Mouse (Mus musculus): ENCODE data around the gene Cd177. TPM values are rescaled to one million over a fixed set of nuclear protein-coding genes. Genes with fewer than 3 reads are reported as not detected.
A peak's percentile ranks its signal among the peaks of the same experiment; 100 is the strongest.
"Not testable (repeated sequence)": the region's sequence is repeated elsewhere in the genome, so short reads cannot be mapped to it uniquely, and the experiment has no call there.

The Cd177 gene
- polyA plus RNA-seq, 1 experiment from 2014 or later: 0.55 TPM

DNA sequence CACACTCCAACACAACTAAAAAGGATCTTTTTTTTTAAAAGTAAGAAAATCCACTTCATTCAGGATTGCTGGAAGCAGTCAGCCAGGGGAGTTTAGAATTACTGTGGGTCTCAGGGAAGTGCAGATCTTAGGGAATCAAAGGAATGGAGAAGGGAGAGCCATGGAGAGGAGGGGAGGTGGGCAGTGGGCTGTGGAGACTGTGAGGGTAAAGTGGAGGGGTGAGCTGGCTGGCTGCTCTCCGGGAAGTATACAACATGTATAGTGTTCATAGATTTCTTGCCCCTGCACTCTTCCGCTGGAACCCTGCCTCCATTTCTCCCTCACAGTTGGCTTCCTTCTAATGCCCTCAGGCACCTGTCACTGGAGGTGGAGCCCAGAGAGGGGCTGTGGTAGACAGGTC, 8.5 kb downstream of the Cd177 start:
- Histone ChIP-seq H3K36me3 (no peaks in the 10 kb centered on the region), H3K27me3 (replicated peaks) (no peaks in the 10 kb centered on the region), H3K27ac (no peak overlapping the region), H3K9ac (no peak overlapping the region), H3K4me3 (no peak overlapping the region), H3K4me1 (no peaks in the 10 kb centered on the region), H3K9me3 (replicated peaks) (no peaks in the 10 kb centered on the region), H3K4me2 (no peak overlapping the region)
- ATAC-seq: no peak
- 77% methylated on average over 2 of the region's 2 CpGs for WGBS (ENCODE audit: insufficient replicate concordance)

DNA sequence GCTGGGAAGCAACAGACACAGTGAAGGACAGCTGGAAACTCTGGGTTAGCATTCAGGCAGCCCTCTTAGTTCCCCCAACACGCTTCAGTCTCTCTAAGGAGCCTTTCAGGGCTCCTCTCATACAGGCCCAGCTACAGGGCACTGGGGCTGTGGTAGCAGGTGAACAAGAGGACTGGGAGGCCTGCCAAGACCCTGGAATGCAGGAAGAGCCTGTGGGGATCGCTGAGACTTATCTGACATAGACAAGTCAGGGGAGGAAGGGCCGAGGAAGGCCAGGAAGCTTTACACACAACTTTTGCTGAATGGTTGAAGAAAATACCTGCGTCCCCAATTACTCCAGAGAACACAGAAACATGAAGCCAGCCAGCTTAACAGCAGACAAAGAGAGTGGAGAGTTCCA, 9.4 kb downstream of the Cd177 start:
- Histone ChIP-seq H3K27me3 (replicated peaks) (no peaks in the 10 kb centered on the region), H3K9me3 (replicated peaks) (no peaks in the 10 kb centered on the region), H3K4me1 (no peaks in the 10 kb centered on the region), H3K36me3 (no peaks in the 10 kb centered on the region), H3K9ac (no peak overlapping the region), H3K27ac (no peak overlapping the region), H3K4me3 (no peak overlapping the region), H3K4me2 (no peak overlapping the region)
- WGBS (ENCODE audit: insufficient replicate concordance): 19% methylated on average over 4 of the region's 4 CpGs
- ATAC-seq: no peak

GRCm38 (mm10) chr7:24735970-24736670, 24.0 kb downstream of the Cd177 start:
- Histone ChIP-seq H3K9ac (no peak overlapping the region), H3K27me3 (replicated peaks) (peaks cover 13% of the 10 kb centered on the region; the same call in 1 of the 2 replicates), H3K4me1 (peaks cover 4% of the 10 kb centered on the region; the same call in 1 of the 2 replicates), H3K27ac (no peak overlapping the region), H3K9me3 (replicated peaks) (no peaks in the 10 kb centered on the region), H3K4me3 (no peak overlapping the region), H3K36me3 (no peaks in the 10 kb centered on the region), H3K4me2 (no peak overlapping the region)
- 0 out of 2 replicates have a peak, but pooled peaks have one; percentile 37 for ATAC-seq
- WGBS (ENCODE audit: insufficient replicate concordance): 16% methylated on average over 17 of the region's 17 CpGs

DNA sequence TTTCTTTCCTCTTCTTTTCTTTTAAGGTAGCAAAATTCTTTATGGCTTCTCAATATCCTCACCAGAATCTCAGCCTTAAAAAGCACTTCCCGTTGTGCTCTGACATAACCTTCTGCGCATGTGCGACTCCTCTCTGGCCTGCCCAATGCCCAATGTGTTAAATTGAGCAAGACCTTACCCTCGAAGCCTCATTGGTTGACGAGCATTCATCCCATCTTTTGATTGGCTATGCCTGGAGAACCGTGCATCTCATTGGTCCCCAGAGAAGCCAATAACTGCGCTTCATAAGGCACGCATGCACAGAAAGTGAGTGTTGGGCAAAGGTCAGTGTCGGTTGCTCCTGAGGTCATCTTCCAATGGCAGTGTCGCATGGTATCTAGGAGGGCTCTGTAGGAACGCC, 33.3 kb downstream of the Cd177 start, which contains the start of gene Gm4763:
TSS of gene Gm4763 (minus strand) at position 101 of the 400 bp plus-strand sequence.
- H3K9ac ChIP-seq; H3K9me3 ChIP-seq (replicated peaks); H3K4me1 ChIP-seq; H3K4me3 ChIP-seq; H3K27ac ChIP-seq; H3K4me2 ChIP-seq; ATAC-seq; H3K36me3 ChIP-seq; H3K27me3 ChIP-seq (replicated peaks): not testable (repeated sequence)
- WGBS (ENCODE audit: insufficient replicate concordance): 81% methylated on average over 11 of the region's 11 CpGs

- H3K9ac ChIP-seq: no peak overlapping the region
Measured at GRCm38 (mm10) chr7:24715039-24715438, 45.1 kb downstream of the Cd177 start.

GRCm38 (mm10) chr7:24708832-24709292, 51.2 kb downstream of the Cd177 start, which contains the start of gene BC049730:
TSS of gene BC049730 (plus strand) at chr7:24709242.
- Histone ChIP-seq H3K4me1 (no peaks in the 10 kb centered on the region), H3K4me3 (no peak within 1 kb of the TSS), H3K9ac (no peak within 1 kb of the TSS), H3K9me3 (replicated peaks) (no peaks in the 10 kb centered on the region), H3K27me3 (replicated peaks) (0 out of 2 replicates have a peak, but pooled peaks cover 5% of the 10 kb centered on the region), H3K36me3 (no peaks in the 10 kb centered on the region), H3K4me2 (no peak within 1 kb of the TSS), H3K27ac (no peak within 1 kb of the TSS)
- ATAC-seq: no peak
- WGBS (ENCODE audit: insufficient replicate concordance): 80% methylated on average over 14 of the region's 14 CpGs

More at GRCm38 (mm10) chr7:24715039-24715438, 45.1 kb downstream of the Cd177 start:
- ATAC-seq: no peak
- no peaks in the 10 kb centered on the region for H3K9me3 ChIP-seq (replicated peaks)
- no peak overlapping the region for H3K27ac ChIP-seq
- no peak overlapping the region for H3K4me3 ChIP-seq
- H3K36me3 ChIP-seq: no peaks in the 10 kb centered on the region
- no peaks in the 10 kb centered on the region for H3K4me1 ChIP-seq
- no peaks in the 10 kb centered on the region for H3K27me3 ChIP-seq (replicated peaks)
- 42% methylated on average over 6 of the region's 6 CpGs for WGBS (ENCODE audit: insufficient replicate concordance)
- H3K4me2 ChIP-seq: no peak overlapping the region

DNA sequence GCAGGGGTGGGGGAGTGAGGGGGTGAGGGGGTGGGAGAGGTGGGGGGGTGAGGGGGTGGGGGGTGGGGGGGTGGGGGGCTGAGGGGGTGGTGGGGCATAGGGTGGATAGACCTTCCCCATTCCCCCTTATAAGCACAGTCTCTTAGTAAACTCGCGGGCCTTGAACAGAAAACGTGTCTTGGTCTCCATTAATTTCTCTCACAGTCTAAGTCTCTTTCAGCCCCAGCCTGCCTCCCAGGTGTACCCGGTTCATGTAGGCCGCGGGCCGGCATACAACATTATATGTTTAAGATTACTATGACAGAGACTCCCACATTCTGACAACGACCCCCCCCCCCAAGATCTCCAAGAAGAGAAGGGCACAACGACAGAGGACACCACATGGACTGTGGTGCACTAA, 57.3 kb downstream of the Cd177 start:
- WGBS (ENCODE audit: insufficient replicate concordance): 66% methylated on average over 9 of the region's 9 CpGs
- H3K27ac ChIP-seq; H3K9ac ChIP-seq; H3K27me3 ChIP-seq (replicated peaks); H3K9me3 ChIP-seq (replicated peaks); ATAC-seq; H3K4me2 ChIP-seq; H3K36me3 ChIP-seq; H3K4me3 ChIP-seq; H3K4me1 ChIP-seq: not testable (repeated sequence)

GRCm38 (mm10) chr7:24697891-24698290, 62.2 kb downstream of the Cd177 start:
- not testable (repeated sequence) for H3K9ac ChIP-seq; ATAC-seq; H3K27me3 ChIP-seq (replicated peaks); H3K27ac ChIP-seq; H3K4me2 ChIP-seq; H3K4me3 ChIP-seq; H3K9me3 ChIP-seq (replicated peaks); H3K36me3 ChIP-seq; H3K4me1 ChIP-seq
- 68% methylated on average over 4 of the region's 4 CpGs for WGBS (ENCODE audit: insufficient replicate concordance)

Other genes with a start within 250 kb of the Cd177 start
- 0.20 and 0.24 TPM in 2 replicates for gene AC161166.1, start 247.9 kb downstream of the Cd177 start, polyA plus RNA-seq (2016; fragmentation: Nextera tagmentation; extraction: Ambion mirVana)
- 2.8 and 3.1 TPM in 2 replicates for gene Irgq, start 229.6 kb downstream of the Cd177 start, polyA plus RNA-seq (2016; fragmentation: Nextera tagmentation; extraction: Ambion mirVana)
- gene Pinlyp, start 214.2 kb downstream of the Cd177 start, polyA plus RNA-seq (2016; fragmentation: Nextera tagmentation; extraction: Ambion mirVana): not detected in 2 replicates
- gene Xrcc1, start 214.0 kb downstream of the Cd177 start, polyA plus RNA-seq (2016; fragmentation: Nextera tagmentation; extraction: Ambion mirVana): 61.5 and 63.0 TPM in 2 replicates
- 15.1 and 17.0 TPM in 2 replicates for gene Ethe1, start 172.8 kb downstream of the Cd177 start, polyA plus RNA-seq (2016; fragmentation: Nextera tagmentation; extraction: Ambion mirVana)
- gene Zfp575, start 172.7 kb downstream of the Cd177 start, polyA plus RNA-seq (2016; fragmentation: Nextera tagmentation; extraction: Ambion mirVana): 0.41 and 0.57 TPM in 2 replicates
- gene Phldb3, start 149.5 kb downstream of the Cd177 start, polyA plus RNA-seq (2016; fragmentation: Nextera tagmentation; extraction: Ambion mirVana): 0.08 and 0.22 TPM in 2 replicates
- not detected in 2 replicates for gene Lypd3, start 123.8 kb downstream of the Cd177 start, polyA plus RNA-seq (2016; fragmentation: Nextera tagmentation; extraction: Ambion mirVana)
- gene Tex101, start 83.6 kb downstream of the Cd177 start, polyA plus RNA-seq (2016; fragmentation: Nextera tagmentation; extraction: Ambion mirVana): not detected in 2 replicates
- not detected in 2 replicates for gene BC049730, start 51.1 kb downstream of the Cd177 start, polyA plus RNA-seq (2016; fragmentation: Nextera tagmentation; extraction: Ambion mirVana)
- gene Gm4763, start 33.4 kb downstream of the Cd177 start, polyA plus RNA-seq (2016; fragmentation: Nextera tagmentation; extraction: Ambion mirVana): not detected in 2 replicates
- 0.30 and 0.42 TPM in 2 replicates for gene Ceacam10, start 16.9 kb upstream of the Cd177 start, polyA plus RNA-seq (2016; fragmentation: Nextera tagmentation; extraction: Ambion mirVana)
- gene Gm9844, start 101.9 kb upstream of the Cd177 start, polyA plus RNA-seq (2016; fragmentation: Nextera tagmentation; extraction: Ambion mirVana): 3.0 and 3.4 TPM in 2 replicates
- gene Lypd4, start 109.6 kb upstream of the Cd177 start, polyA plus RNA-seq (2016; fragmentation: Nextera tagmentation; extraction: Ambion mirVana): not detected in 2 replicates
- not detected in 2 replicates for gene Dmrtc2, start 109.7 kb upstream of the Cd177 start, polyA plus RNA-seq (2016; fragmentation: Nextera tagmentation; extraction: Ambion mirVana)
- 1,803 and 1,813 TPM in 2 replicates for gene Rps19, start 124.1 kb upstream of the Cd177 start, polyA plus RNA-seq (2016; fragmentation: Nextera tagmentation; extraction: Ambion mirVana)
- gene Cd79a, start 137.1 kb upstream of the Cd177 start, polyA plus RNA-seq (2016; fragmentation: Nextera tagmentation; extraction: Ambion mirVana): 0.12 TPM in 1 of 2 replicates, not detected in the other
- 71.9 and 80.4 TPM in 2 replicates for gene Arhgef1, start 142.6 kb upstream of the Cd177 start, polyA plus RNA-seq (2016; fragmentation: Nextera tagmentation; extraction: Ambion mirVana)
- gene Gm4881, start 184.2 kb upstream of the Cd177 start, polyA plus RNA-seq (2016; fragmentation: Nextera tagmentation; extraction: Ambion mirVana): not detected in 2 replicates
- gene Rabac1, start 212.4 kb upstream of the Cd177 start, polyA plus RNA-seq (2016; fragmentation: Nextera tagmentation; extraction: Ambion mirVana): 63.4 and 67.4 TPM in 2 replicates
- 0.45 and 0.50 TPM in 2 replicates for gene Atp1a3, start 245.6 kb upstream of the Cd177 start, polyA plus RNA-seq (2016; fragmentation: Nextera tagmentation; extraction: Ambion mirVana)

All from liver, embryonic 12.5 days (tissue).